Mouse (Mus musculus) limb, embryonic 14.5 days (tissue): ENCODE results near the gene Rnf150. TPM values are rescaled to one million over a fixed set of nuclear protein-coding genes. Genes with fewer than 3 reads are reported as not detected.
"Not testable (repeated sequence)": the region's sequence is repeated elsewhere in the genome, so short reads cannot be mapped to it uniquely, and the experiment has no call there.

Experiments
- ATAC-seq: fragments of 200-750 bp; cut with Nextera tagmentation; 2 replicates; pipeline ENCODE4 v1.8.0; 2017; ENCODE audit warnings: low read depth, moderate number of reproducible peaks, moderate TSS enrichment; ENCODE audit not compliant: low FRiP score
- DNase-seq: peaks from one replicate; pipeline ENCODE4 v3.0.0-alpha.2; 2015; ENCODE audit warnings: low spot score
- H3K27ac ChIP-seq: fragments of 300-500 bp; sonication (generic); replicated peaks from 2 replicates; pipeline ENCODE4 v1.5.1; 2014; ENCODE audit warnings: low read depth, mild to moderate bottlenecking, low read length, moderate library complexity, mixed read lengths
- H3K27me3 ChIP-seq: fragments of 300-500 bp; sonication (generic); 2 replicates; pipeline ENCODE4 v1.6.1; 2014; ENCODE audit warnings: low read length, mixed read lengths; ENCODE audit not compliant: control insufficient read depth, insufficient read depth
- H3K36me3 ChIP-seq: fragments of 300-500 bp; sonication (generic); 2 replicates; pipeline ENCODE4 v1.6.1; 2014; ENCODE audit warnings: mild to moderate bottlenecking, low read length, moderate library complexity, mixed read lengths; ENCODE audit not compliant: control insufficient read depth, insufficient read depth
- H3K4me1 ChIP-seq: fragments of 300-500 bp; sonication (generic); 2 replicates; pipeline ENCODE4 v1.6.1; 2014; ENCODE audit warnings: antibody characterized with exemption, low read length, mixed read lengths; ENCODE audit not compliant: control insufficient read depth, insufficient read depth
- H3K4me2 ChIP-seq: fragments of 300-500 bp; sonication (generic); replicated peaks from 2 replicates; pipeline ENCODE4 v1.6.1; 2014; ENCODE audit warnings: low read depth, mild to moderate bottlenecking, low read length, moderate library complexity; ENCODE audit not compliant: severe bottlenecking
- H3K4me3 ChIP-seq: fragments of 300-500 bp; sonication (generic); replicated peaks from 2 replicates; pipeline ENCODE4 v1.5.1; 2014; ENCODE audit warnings: low read length
- H3K9ac ChIP-seq: fragments of 300-500 bp; sonication (generic); 2 replicates; pipeline ENCODE4 v1.6.1; 2014; ENCODE audit warnings: mild to moderate bottlenecking, low read depth, low read length, moderate library complexity; ENCODE audit not compliant: severe bottlenecking
- H3K9me3 ChIP-seq: fragments of 300-500 bp; sonication (generic); 2 replicates; pipeline ENCODE4 v1.6.1; 2016; ENCODE audit warnings: low read length; ENCODE audit not compliant: control insufficient read depth
- POLR2A ChIP-seq: fragments of 200-500 bp; IDR thresholded peaks from 2 replicates; pipeline ENCODE4 v1.8.0; 2012; ENCODE audit warnings: inconsistent platforms, mild to moderate bottlenecking, moderate library complexity, borderline replicate concordance; ENCODE audit not compliant: insufficient read depth, insufficient read length; ENCODE audit errors: extremely low read depth
- WGBS: fragments of 180-500 bp; shearing (Covaris S2); extraction: QIAGEN DNeasy Blood & Tissue Kit; methylation state at CpG from one replicate; pipeline ENCODE4 v1.1.7; 2014; 5-methylcytosine and 5-hydroxymethylcytosine counted together
- polyA plus RNA-seq, 2 experiments: library from polyadenylated mRNA; depleted of rRNA in 1 of 2; stranded (reverse) in 1 of 2; unstranded in 1 of 2; fragments of >200 nt; fragmentation: Nextera tagmentation in 1 of 2; extraction: Ambion mirVana in 1 of 2; gene quantifications; 2 replicates each; pipeline versions ENCODE4 v1.2.1 to v1.2.3; 2012 to 2014

Rnf150 gene
- polyA plus RNA-seq, 2 experiments = 1.5 to 5.5 TPM

DNA sequence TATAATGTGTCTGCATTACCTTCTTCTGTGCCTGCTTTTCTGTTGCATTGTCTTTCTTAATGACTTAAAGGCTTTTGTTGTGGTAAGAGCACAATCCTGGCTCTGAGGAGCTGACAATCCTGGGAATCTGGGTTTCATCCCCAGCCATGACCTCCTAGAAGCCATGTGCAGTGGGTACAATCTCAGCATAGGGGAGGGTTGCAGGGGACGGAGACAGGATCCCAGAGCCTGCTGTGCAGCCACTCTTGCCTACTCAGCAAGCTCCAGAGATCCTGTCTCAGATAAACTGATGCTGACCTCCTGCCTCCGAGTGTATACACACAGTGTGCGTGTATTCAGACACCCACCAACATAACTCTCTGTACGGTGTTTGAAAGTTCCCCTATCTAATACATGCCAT is 218.1 kb downstream of the Rnf150 start:
- TF ChIP-seq POLR2A = no peak
- DNase-seq (no peak), ATAC-seq (no peak)
- H3K36me3 ChIP-seq = no peaks in the 10 kb centered on the region
- no peak overlapping the region for H3K4me2 ChIP-seq
- H3K27ac ChIP-seq = no peak overlapping the region
- 70% methylated on average over 4 of the region's 4 CpGs for WGBS
- no peak overlapping the region for H3K4me3 ChIP-seq
- H3K9me3 ChIP-seq = no peaks in the 10 kb centered on the region
- no peak overlapping the region for H3K9ac ChIP-seq
- H3K27me3 ChIP-seq = no peaks in the 10 kb centered on the region
- H3K4me1 ChIP-seq = peaks cover 6% of the 10 kb centered on the region

DNA sequence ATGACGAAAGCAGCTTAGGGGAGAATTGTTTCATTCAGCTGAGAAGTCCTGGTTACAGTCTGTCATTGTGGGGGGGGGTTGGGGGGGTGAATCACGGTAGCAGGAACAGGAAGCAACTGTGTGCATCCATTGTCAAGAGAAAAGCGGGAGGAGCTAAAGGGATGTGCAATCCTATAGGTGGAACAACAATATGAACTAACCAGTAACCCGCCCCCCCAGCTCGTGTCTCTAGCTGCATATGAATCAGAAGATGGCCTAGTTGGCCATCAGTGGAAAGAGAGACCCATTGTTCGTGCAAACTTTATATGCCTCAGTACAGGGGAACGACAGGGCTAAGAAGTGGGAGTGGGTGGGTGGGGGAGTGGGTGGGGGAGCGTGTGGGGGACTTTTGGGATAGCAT is 218.7 kb downstream of the Rnf150 start:
- H3K27me3 ChIP-seq, H3K4me2 ChIP-seq, H3K9ac ChIP-seq, H3K36me3 ChIP-seq, H3K9me3 ChIP-seq, DNase-seq, H3K4me3 ChIP-seq, H3K4me1 ChIP-seq, ATAC-seq, H3K27ac ChIP-seq: not testable (repeated sequence)
- WGBS = 84% methylated on average over 8 of the region's 8 CpGs

DNA sequence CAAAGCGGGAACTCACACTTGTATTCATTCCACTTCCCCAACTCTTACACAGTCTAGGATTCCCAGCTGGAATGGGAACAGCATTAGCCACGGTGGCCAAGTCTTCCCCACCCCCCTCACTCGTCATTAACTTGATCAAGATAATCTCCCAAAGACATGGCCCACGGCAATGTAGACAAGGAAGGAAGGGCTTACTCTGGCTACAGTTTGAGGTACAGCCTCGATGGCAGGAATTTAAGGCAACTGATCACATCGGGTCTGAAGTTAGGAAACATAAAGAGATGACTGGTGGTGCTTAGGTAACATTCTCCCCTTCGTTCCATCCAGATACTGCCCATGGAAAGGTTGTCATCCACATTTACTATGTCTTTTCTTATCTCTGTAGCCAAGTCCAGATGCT is 219.1 kb downstream of the Rnf150 start:
- H3K9ac ChIP-seq = no peak overlapping the region
- no peaks in the 10 kb centered on the region for H3K36me3 ChIP-seq
- no peaks in the 10 kb centered on the region for H3K27me3 ChIP-seq
- no peak overlapping the region for H3K27ac ChIP-seq
- WGBS = 78% methylated on average over 7 of the region's 7 CpGs
- no peak for TF ChIP-seq POLR2A
- H3K9me3 ChIP-seq = no peaks in the 10 kb centered on the region
- H3K4me2 ChIP-seq = no peak overlapping the region
- peaks cover 6% of the 10 kb centered on the region for H3K4me1 ChIP-seq
- DNase-seq = no peak
- ATAC-seq = no peak
- H3K4me3 ChIP-seq = no peak overlapping the region

DNA sequence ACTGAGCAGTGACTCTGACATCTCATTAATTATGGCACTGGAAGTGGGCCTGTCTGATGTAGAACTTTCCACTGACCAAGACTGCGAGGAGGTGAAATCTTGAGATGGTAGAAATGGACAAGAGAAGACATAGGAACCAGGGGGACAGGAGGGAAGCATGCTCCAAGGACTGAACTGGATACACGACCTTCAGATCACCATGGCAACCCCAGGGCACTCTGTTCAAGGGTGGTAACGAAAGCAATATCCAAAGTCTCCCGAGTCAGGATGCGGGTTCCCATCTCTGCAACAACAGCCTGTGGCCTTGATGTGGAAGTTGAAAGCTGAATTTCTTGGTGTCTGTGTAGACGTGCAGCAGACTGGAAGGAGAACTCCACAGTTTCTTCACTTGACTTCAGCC is 220.3 kb downstream of the Rnf150 start:
- DNase-seq (no peak), ATAC-seq (no peak)
- Histone ChIP-seq H3K4me3 (no peak overlapping the region), H3K9ac (no peak overlapping the region), H3K36me3 (no peaks in the 10 kb centered on the region), H3K4me2 (no peak overlapping the region), H3K27me3 (no peaks in the 10 kb centered on the region), H3K4me1 (peaks cover 5% of the 10 kb centered on the region), H3K9me3 (no peaks in the 10 kb centered on the region), H3K27ac (no peak overlapping the region)
- TF ChIP-seq POLR2A = no peak
- 70% methylated on average over 6 of the region's 6 CpGs for WGBS

DNA sequence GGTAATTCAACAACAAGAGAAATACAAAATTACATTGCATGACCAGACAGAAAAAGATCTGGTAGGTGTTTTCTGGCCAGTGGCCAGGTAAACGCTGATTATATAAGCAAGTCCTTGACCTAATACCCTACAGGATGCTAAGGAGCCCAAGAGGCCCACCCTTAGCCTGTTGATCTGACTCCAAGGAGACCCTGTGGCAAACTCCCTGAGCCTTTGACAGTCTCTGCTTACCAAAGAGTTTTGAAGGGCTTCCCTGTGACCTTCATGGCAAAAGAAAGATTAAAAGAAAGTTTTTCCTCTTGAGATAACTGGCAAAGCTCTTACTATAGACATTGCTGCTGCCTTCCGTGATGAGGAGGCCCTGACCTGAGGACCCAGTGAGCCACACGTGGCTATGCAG is 222.4 kb downstream of the Rnf150 start:
- DNase-seq (no peak), ATAC-seq (no peak)
- no peak for TF ChIP-seq POLR2A
- Histone ChIP-seq H3K9me3 (no peaks in the 10 kb centered on the region), H3K4me1 (no peaks in the 10 kb centered on the region), H3K9ac (no peak overlapping the region), H3K27me3 (no peaks in the 10 kb centered on the region), H3K27ac (no peak overlapping the region), H3K4me3 (no peak overlapping the region), H3K4me2 (no peak overlapping the region), H3K36me3 (no peaks in the 10 kb centered on the region)
- 73% methylated on average over 3 of the region's 3 CpGs for WGBS

DNA sequence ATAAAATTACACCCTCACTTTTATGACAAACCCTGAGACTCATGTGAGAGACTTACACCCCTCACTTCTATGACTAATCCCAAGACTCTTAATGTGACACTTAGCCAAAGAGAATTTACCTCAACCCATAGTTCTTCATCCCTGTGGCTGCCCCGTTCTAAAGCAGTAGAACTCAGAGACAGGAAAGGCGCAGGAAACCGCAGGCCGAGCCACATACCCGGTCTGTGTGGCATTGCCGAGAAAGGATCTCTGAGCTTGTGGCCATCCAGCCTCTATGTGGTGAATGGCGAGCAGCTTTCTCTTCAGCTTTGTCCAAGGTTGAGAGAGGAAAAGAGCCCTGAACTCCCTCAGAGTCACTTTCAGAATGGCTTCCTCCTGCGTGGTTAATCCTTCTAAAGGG is 223.5 kb downstream of the Rnf150 start:
- H3K9me3 ChIP-seq = no peaks in the 10 kb centered on the region
- no peaks in the 10 kb centered on the region for H3K4me1 ChIP-seq
- 87% methylated on average over 8 of the region's 8 CpGs for WGBS
- ATAC-seq (no peak), DNase-seq (no peak)
- no peak overlapping the region for H3K4me3 ChIP-seq
- no peak overlapping the region for H3K27ac ChIP-seq
- no peak overlapping the region for H3K4me2 ChIP-seq
- no peak for TF ChIP-seq POLR2A
- no peak overlapping the region for H3K9ac ChIP-seq
- H3K36me3 ChIP-seq = no peaks in the 10 kb centered on the region
- no peaks in the 10 kb centered on the region for H3K27me3 ChIP-seq
